Mouse (Mus musculus) spleen, adult 2 months (tissue): ENCODE data around the gene Spns3.

Experiments
- CTCF ChIP-seq: fragments of 200-500 bp; IDR thresholded peaks from 2 replicates; pipeline ENCODE4 v1.5.1; 2011; ENCODE audit warnings: mild to moderate bottlenecking, inconsistent platforms; ENCODE audit not compliant: insufficient read depth, insufficient read length, insufficient replicate concordance; ENCODE audit errors: extremely low read depth
- POLR2A ChIP-seq: fragments of 200-500 bp; IDR thresholded peaks from 2 replicates; pipeline ENCODE4 v1.6.1; 2011; ENCODE audit warnings: low read depth, low read length, inconsistent platforms

DNA sequence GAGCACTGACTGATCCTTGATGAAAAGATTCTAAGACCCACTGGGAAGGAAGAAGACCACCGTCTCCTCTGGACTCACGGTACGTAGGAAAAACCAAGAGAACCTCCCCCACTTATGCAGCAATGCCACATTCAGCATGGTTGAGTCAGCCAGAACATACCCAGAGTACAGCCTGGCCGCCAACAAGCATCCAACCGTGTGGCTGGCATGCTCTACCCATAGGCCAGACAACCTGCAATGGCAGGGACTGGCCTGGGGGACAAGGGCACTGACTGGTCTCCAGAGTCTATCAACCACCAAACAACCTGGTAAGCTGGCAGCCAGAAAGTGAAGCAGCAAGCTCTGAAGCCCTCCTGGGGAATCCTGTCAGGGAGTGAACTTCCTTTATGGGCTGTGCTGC, 41.7 kb downstream of the Spns3 start:
- TF ChIP-seq CTCF (no peak), POLR2A (no peak)
